Mouse (Mus musculus) stomach, postnatal 0 days (tissue): Measurements from ENCODE around the gene Actl6b.

ENCODE experiments used
- CTCF ChIP-seq: IDR thresholded peaks from 2 replicates; pipeline ENCODE4 v1.5.1; 2016; ENCODE audit warnings: antibody characterized with exemption, low read depth, mild to moderate bottlenecking, moderate library complexity
- EP300 ChIP-seq: optimal IDR thresholded peaks from 2 replicates; pipeline ENCODE3; 2016; ENCODE audit warnings: antibody characterized with exemption

- TF ChIP-seq CTCF: peak; percentile 22; the same call in 1 of the 2 replicates
- TF ChIP-seq EP300: no peak
These were observed 29.7 kb upstream of the Actl6b start for GRCm38 (mm10) chr5:137523396-137524250.
